ENCODE assay signal across 8 mouse cellular contexts in the genomic region with DNA sequence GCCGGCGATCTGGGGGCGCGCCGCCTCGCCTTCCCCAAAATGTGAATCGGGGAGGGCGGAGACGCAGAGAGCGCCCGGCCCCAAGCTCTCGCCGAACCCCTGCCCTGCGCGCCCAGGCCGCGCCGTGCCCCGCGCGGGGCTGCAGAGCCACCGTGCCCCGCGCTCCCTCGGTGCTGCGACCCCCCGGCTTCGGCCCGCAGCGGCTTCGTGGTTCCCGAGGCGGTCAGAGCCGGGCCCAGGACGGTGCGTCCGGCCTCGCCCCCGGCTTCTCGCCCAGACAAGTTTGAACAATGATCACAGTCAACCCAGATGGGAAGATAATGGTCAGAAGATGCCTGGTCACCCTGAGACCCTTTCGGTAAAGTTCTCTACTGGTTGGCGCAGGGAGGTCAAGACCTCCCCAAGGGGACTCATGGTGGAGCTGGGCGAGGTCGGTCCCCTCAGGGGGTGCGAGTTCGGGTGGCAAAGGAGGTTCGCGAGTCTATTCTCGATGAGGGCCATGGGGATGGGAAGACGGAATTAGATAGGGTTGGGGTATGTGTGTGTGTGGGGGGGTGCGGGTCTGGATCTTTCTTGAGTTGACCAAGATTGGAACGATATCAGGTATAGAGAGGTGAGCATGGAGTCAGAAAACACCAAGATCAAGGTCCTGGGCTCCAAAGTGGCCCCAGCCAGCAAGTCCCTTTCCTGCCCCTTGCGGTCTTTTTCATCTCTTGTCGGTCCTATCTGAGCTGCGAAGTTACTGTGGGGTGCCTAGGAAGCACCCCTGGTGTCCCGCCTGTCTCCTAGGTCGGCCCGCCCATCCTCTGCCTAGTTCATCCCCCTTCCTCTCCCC. TPM values are rescaled to one million over a fixed set of nuclear protein-coding genes. Genes with fewer than 3 reads are reported as not detected.
DNase-seq lines count a peak whose midpoint lies in the region; ATAC-seq and TF ChIP-seq lines count a peak whose summit lies in the region.

No protein-coding gene starts in this region.

- peaks cover 68% of the 10 kb centered on the region for H3K27me3 ChIP-seq in embryonic facial prominence, embryonic 13.5 days
- H3K27me3 ChIP-seq in intestine, embryonic 15.5 days (replicated peaks) = peaks cover 65% of the 10 kb centered on the region
- peaks cover 23% of the 10 kb centered on the region for H3K27me3 ChIP-seq in neural tube, embryonic 12.5 days (replicated peaks)

- H3K36me3 ChIP-seq in embryonic facial prominence, embryonic 13.5 days = no peaks in the 10 kb centered on the region
- no peaks in the 10 kb centered on the region for H3K36me3 ChIP-seq in intestine, embryonic 15.5 days
- H3K36me3 ChIP-seq in neural tube, embryonic 12.5 days = peaks cover 9% of the 10 kb centered on the region; the same call in 1 of the 2 replicates

- H3K4me3 ChIP-seq in layer of hippocampus, adult 2 months = peak overlapping the region; percentile 65
- H3K4me3 ChIP-seq in embryonic facial prominence, embryonic 13.5 days = peak overlapping the region; percentile 57
- peak overlapping the region; percentile 59 for H3K4me3 ChIP-seq in intestine, embryonic 15.5 days (replicated peaks)
- H3K4me3 ChIP-seq in neural tube, embryonic 12.5 days = peak overlapping the region; percentile 76

- H3K27ac ChIP-seq in layer of hippocampus, adult 2 months = peak overlapping the region; percentile 86
- H3K27ac ChIP-seq in embryonic facial prominence, embryonic 13.5 days = no peak overlapping the region
- H3K27ac ChIP-seq in intestine, embryonic 15.5 days = no peak overlapping the region
- H3K27ac ChIP-seq in neural tube, embryonic 12.5 days = peak overlapping the region; percentile 26; the same call in 1 of the 2 replicates

- peak overlapping the region; percentile 90 for H3K4me2 ChIP-seq in embryonic facial prominence, embryonic 13.5 days
- peak overlapping the region; percentile 100 for H3K4me2 ChIP-seq in intestine, embryonic 15.5 days (replicated peaks)
- peak overlapping the region; percentile 86 for H3K4me2 ChIP-seq in neural tube, embryonic 12.5 days (replicated peaks)

- TF ChIP-seq CTCF in layer of hippocampus, adult 2 months (conservative IDR thresholded peaks at IDR 0.05) = no peak; the same call in 1 of the 2 replicates

- peaks cover 30% of the 10 kb centered on the region for H3K4me1 ChIP-seq in embryonic facial prominence, embryonic 13.5 days
- peaks cover 9% of the 10 kb centered on the region for H3K4me1 ChIP-seq in intestine, embryonic 15.5 days (replicated peaks)
- H3K4me1 ChIP-seq in neural tube, embryonic 12.5 days = peaks cover 44% of the 10 kb centered on the region

- 2% methylated on average over 58 of the region's 58 CpGs for WGBS in embryonic facial prominence, embryonic 13.5 days
- 3% methylated on average over 55 of the region's 58 CpGs for WGBS in intestine, embryonic 15.5 days
- 1% methylated on average over 58 of the region's 58 CpGs for WGBS in neural tube, embryonic 12.5 days

- no peaks in the 10 kb centered on the region for H3K9me3 ChIP-seq in embryonic facial prominence, embryonic 13.5 days
- H3K9me3 ChIP-seq in intestine, embryonic 15.5 days = no peaks in the 10 kb centered on the region
- H3K9me3 ChIP-seq in neural tube, embryonic 12.5 days = no peaks in the 10 kb centered on the region

- no peak for ATAC-seq in embryonic facial prominence, embryonic 13.5 days (ENCODE audit: insufficient number of reproducible peaks, insufficient read depth, low FRiP score, low TSS enrichment, low read depth)
- ATAC-seq in intestine, embryonic 15.5 days = 0 out of 2 replicates have a peak, but pooled peaks have one; percentile 9
- peak; percentile 59 for ATAC-seq in neural tube, embryonic 12.5 days (ENCODE audit: low FRiP score, low read depth)

- H3K9ac ChIP-seq in embryonic facial prominence, embryonic 13.5 days = peak overlapping the region; percentile 75
- peak overlapping the region; percentile 58 for H3K9ac ChIP-seq in intestine, embryonic 15.5 days
- peak overlapping the region; percentile 98 for H3K9ac ChIP-seq in neural tube, embryonic 12.5 days

- intact Hi-C loops in gastrocnemius, postnatal 14 days (cut with DNase I; ENCODE audit: low total_unique reads) = loop anchor here (1.0 to 10.0 kb wide), 4 partner anchors 75 to 255 kb away; no protein-coding TSS in a partner anchor

- no peak for DNase-seq in layer of hippocampus, adult 2 months (ENCODE audit: low spot score in 2 of 2)
- no peak for DNase-seq in layer of hippocampus, adult 11-12 months (ENCODE audit: low spot score)
- DNase-seq in thymus, postnatal 25 days = no peak
- DNase-seq in cerebellum, adult 9-11 months = no peak
- no peak for DNase-seq in gastrocnemius, postnatal 14 days

RNA-seq across cellular contexts. Expression of gene Mgat5b, which starts 0.7 kb away (rescaled TPM):
- 10 to 100 TPM; 51.0 to 51.2 TPM for total RNA-seq in layer of hippocampus, adult 2 months (2021)
- polyA plus RNA-seq in embryonic facial prominence, embryonic 13.5 days (2015; fragmentation: Nextera tagmentation; extraction: Ambion mirVana) = 1.7 and 3.3 TPM in 2 replicates
- 0.69 and 0.90 TPM in 2 replicates for polyA plus RNA-seq in intestine, embryonic 15.5 days (2015; fragmentation: Nextera tagmentation; extraction: Ambion mirVana)
- polyA plus RNA-seq in neural tube, embryonic 12.5 days (2016; fragmentation: Nextera tagmentation; extraction: Ambion mirVana) = 26.8 and 30.1 TPM in 2 replicates
- under 1 TPM; 0.08 to 0.47 TPM for total RNA-seq in gastrocnemius, postnatal 14 days (2021)

Comparison
In these comparisons a context has a peak if more than half of its experiments do, and no peak if none do; other contexts are left out.
1. H3K27ac ChIP-seq: peak in layer of hippocampus, adult 2 months (single experiment) and neural tube, embryonic 12.5 days (single experiment); none in embryonic facial prominence, embryonic 13.5 days (single experiment) and intestine, embryonic 15.5 days (single experiment).
2. Peak in every context shown above with its lines, with median percentiles within 50 percentile points of each other: H3K4me3 ChIP-seq, H3K4me2 ChIP-seq and H3K9ac ChIP-seq.